Mouse (Mus musculus) hindbrain, postnatal 0 days (tissue): ENCODE results near the gene Zbtb4. TPM values are rescaled to one million over a fixed set of nuclear protein-coding genes. Genes with fewer than 3 reads are reported as not detected.

Source experiments
- ATAC-seq: fragments of 200-750 bp; cut with Nextera tagmentation; 2 replicates; pipeline ENCODE4 v1.8.0; 2017; ENCODE audit warnings: mild to moderate bottlenecking, moderate TSS enrichment, moderate library complexity
- DNase-seq: peaks from one replicate; pipeline ENCODE4 v3.0.0-alpha.2; 2015; ENCODE audit warnings: low spot score
- H3K27ac ChIP-seq: fragments of 300-500 bp; sonication (generic); 2 replicates; pipeline ENCODE4 v1.5.1; 2014; ENCODE audit warnings: mild to moderate bottlenecking
- H3K27me3 ChIP-seq: fragments of 300-500 bp; sonication (generic); 2 replicates; pipeline ENCODE4 v1.6.1; 2014; ENCODE audit warnings: low read length, mixed read lengths; ENCODE audit not compliant: insufficient read depth
- H3K36me3 ChIP-seq: fragments of 300-500 bp; sonication (generic); 2 replicates; pipeline ENCODE4 v1.6.1; 2014; ENCODE audit warnings: low read length, mixed read lengths; ENCODE audit not compliant: insufficient read depth
- H3K4me1 ChIP-seq: fragments of 300-500 bp; sonication (generic); 2 replicates; pipeline ENCODE4 v1.6.1; 2014; ENCODE audit warnings: antibody characterized with exemption, low read length, mixed read lengths; ENCODE audit not compliant: insufficient read depth
- H3K4me2 ChIP-seq: fragments of 300-500 bp; sonication (generic); 2 replicates; pipeline ENCODE4 v1.6.1; 2014; ENCODE audit warnings: low read depth, mild to moderate bottlenecking, low read length, moderate library complexity, mixed read lengths
- H3K4me3 ChIP-seq: fragments of 300-500 bp; sonication (generic); 2 replicates; pipeline ENCODE4 v1.5.1; 2014; ENCODE audit warnings: low read length
- H3K9ac ChIP-seq: fragments of 300-500 bp; sonication (generic); replicated peaks from 2 replicates; pipeline ENCODE4 v1.6.1; 2014; ENCODE audit warnings: mild to moderate bottlenecking, low read length, moderate library complexity, mixed read lengths
- H3K9me3 ChIP-seq: fragments of 300-500 bp; sonication (generic); 2 replicates; pipeline ENCODE4 v1.6.1; 2016; ENCODE audit warnings: low read length, mixed read lengths
- CTCF ChIP-seq: IDR thresholded peaks from 2 replicates; pipeline ENCODE4 v1.5.1; 2016; ENCODE audit warnings: antibody characterized with exemption, control low read depth, low read depth
- WGBS: fragments of 180-500 bp; shearing (Covaris S2); extraction: QIAGEN DNeasy Blood & Tissue Kit; methylation state at CpG from one replicate; pipeline ENCODE4 v1.1.7; 2014; 5-methylcytosine and 5-hydroxymethylcytosine counted together
- polyA plus RNA-seq: library from polyadenylated mRNA; unstranded; fragments of >200 nt; fragmentation: Nextera tagmentation; extraction: Ambion mirVana; gene quantifications from 2 replicates; pipeline ENCODE4 v1.2.1, GENCODE M21; 2015
- total RNA-seq: library from RNA; depleted of rRNA; stranded (reverse); fragments of >200 nt; gene quantifications from 2 replicates; pipeline ENCODE4 v1.2.3, GENCODE M21; 2014; rRNA removed

The Zbtb4 gene
- total and polyA plus RNA-seq, 2 experiments from 2014 or later: 4.6 to 39.9 TPM

DNA sequence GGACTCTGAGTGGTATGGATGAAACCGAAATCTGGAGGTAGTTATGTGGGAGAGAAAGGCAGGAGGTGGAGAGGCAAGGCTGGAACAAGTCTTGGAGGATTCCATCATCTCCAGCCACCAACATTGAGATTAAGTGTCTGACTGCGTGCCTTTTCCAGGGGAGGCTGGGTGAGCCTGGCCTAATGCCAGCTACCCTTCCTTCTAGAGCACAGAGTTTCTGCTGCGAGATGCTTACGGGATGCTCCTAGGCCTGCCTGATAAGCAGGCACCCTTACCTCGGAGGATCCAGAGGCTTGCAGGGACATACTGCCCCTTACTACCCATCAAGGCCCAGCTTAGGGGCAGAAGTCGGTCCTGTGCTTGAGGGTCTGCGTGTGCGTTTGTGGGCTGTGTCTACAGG is 67.8 kb downstream of the Zbtb4 start:
- 55% methylated on average over 8 of the region's 8 CpGs for WGBS
- H3K9ac ChIP-seq: peak overlapping the region; percentile 79; the same call in 1 of the 2 replicates
- peak overlapping the region; percentile 72 for H3K4me3 ChIP-seq
- no peaks in the 10 kb centered on the region for H3K27me3 ChIP-seq
- peaks cover 11% of the 10 kb centered on the region for H3K4me1 ChIP-seq
- DNase-seq (no peak), ATAC-seq (no peak)
- no peaks in the 10 kb centered on the region for H3K9me3 ChIP-seq
- H3K4me2 ChIP-seq: peak overlapping the region; percentile 86
- H3K36me3 ChIP-seq: peaks cover 10% of the 10 kb centered on the region
- no peak overlapping the region for H3K27ac ChIP-seq
- TF ChIP-seq CTCF: no peak

Other genes starting within 250 kb of the Zbtb4 start
Only the 30 nearest of the 44 such genes appear.
- 0.40 TPM in 1 of 2 replicates, not detected in the other for gene Shbg, start 148.0 kb upstream of the Zbtb4 start, total RNA-seq
- gene Shbg, start 148.0 kb upstream of the Zbtb4 start, polyA plus RNA-seq: not detected in 2 replicates
- gene Sat2, start 143.9 kb upstream of the Zbtb4 start, total RNA-seq: 8.6 and 10.9 TPM in 2 replicates
- gene Sat2, start 143.9 kb upstream of the Zbtb4 start, polyA plus RNA-seq: 35.4 and 41.4 TPM in 2 replicates
- gene Fxr2, start 132.9 kb upstream of the Zbtb4 start, total RNA-seq: 68.5 and 79.6 TPM in 2 replicates
- 23.3 and 28.8 TPM in 2 replicates for gene Fxr2, start 132.9 kb upstream of the Zbtb4 start, polyA plus RNA-seq
- gene Sox15, start 110.6 kb upstream of the Zbtb4 start, total RNA-seq: not detected in 2 replicates
- 0.35 and 0.40 TPM in 2 replicates for gene Sox15, start 110.6 kb upstream of the Zbtb4 start, polyA plus RNA-seq
- 141 and 256 TPM in 2 replicates for gene Mpdu1, start 103.3 kb upstream of the Zbtb4 start, total RNA-seq
- gene Mpdu1, start 103.3 kb upstream of the Zbtb4 start, polyA plus RNA-seq: 122 and 124 TPM in 2 replicates
- 6.0 and 7.5 TPM in 2 replicates for gene Cd68, start 99.8 kb upstream of the Zbtb4 start, total RNA-seq
- gene Cd68, start 99.8 kb upstream of the Zbtb4 start, polyA plus RNA-seq: 10.5 and 12.0 TPM in 2 replicates
- 696 and 745 TPM in 2 replicates for gene Eif4a1, start 93.5 kb upstream of the Zbtb4 start, total RNA-seq
- 427 and 463 TPM in 2 replicates for gene Eif4a1, start 93.5 kb upstream of the Zbtb4 start, polyA plus RNA-seq
- 68.6 and 90.4 TPM in 2 replicates for gene Senp3, start 83.8 kb upstream of the Zbtb4 start, total RNA-seq
- 69.2 and 69.3 TPM in 2 replicates for gene Senp3, start 83.8 kb upstream of the Zbtb4 start, polyA plus RNA-seq
- 0.14 and 1.8 TPM in 2 replicates for gene Tnfsf13, start 80.1 kb upstream of the Zbtb4 start, total RNA-seq
- gene Tnfsf13, start 80.1 kb upstream of the Zbtb4 start, polyA plus RNA-seq: 0.76 and 0.98 TPM in 2 replicates
- gene Tnfsf12, start 70.1 kb upstream of the Zbtb4 start, total RNA-seq: 3.1 and 7.1 TPM in 2 replicates
- gene Tnfsf12, start 70.1 kb upstream of the Zbtb4 start, polyA plus RNA-seq: 5.0 and 6.0 TPM in 2 replicates
- gene Tnfsfm13, start 69.8 kb upstream of the Zbtb4 start, total RNA-seq: 0.94 and 4.6 TPM in 2 replicates
- 2.0 and 2.8 TPM in 2 replicates for gene Tnfsfm13, start 69.8 kb upstream of the Zbtb4 start, polyA plus RNA-seq
- gene Polr2a, start 7.3 kb upstream of the Zbtb4 start, total RNA-seq: 18.3 and 18.8 TPM in 2 replicates
- gene Polr2a, start 7.3 kb upstream of the Zbtb4 start, polyA plus RNA-seq: 9.1 and 10.5 TPM in 2 replicates
- gene Slc35g3, start 3.9 kb upstream of the Zbtb4 start, total RNA-seq: 0.72 TPM in 1 of 2 replicates, not detected in the other
- gene Slc35g3, start 3.9 kb upstream of the Zbtb4 start, polyA plus RNA-seq: 0.11 and 0.15 TPM in 2 replicates
- 1.5 TPM in 1 of 2 replicates, not detected in the other for gene Chrnb1, start 30.0 kb downstream of the Zbtb4 start, total RNA-seq
- 0.85 and 1.5 TPM in 2 replicates for gene Chrnb1, start 30.0 kb downstream of the Zbtb4 start, polyA plus RNA-seq
- gene Fgf11, start 35.9 kb downstream of the Zbtb4 start, total RNA-seq: 19.1 and 19.2 TPM in 2 replicates
- gene Fgf11, start 35.9 kb downstream of the Zbtb4 start, polyA plus RNA-seq: 3.8 and 4.4 TPM in 2 replicates
- 0.16 and 0.72 TPM in 2 replicates for gene Tmem102, start 39.7 kb downstream of the Zbtb4 start, total RNA-seq
- 1.1 and 1.5 TPM in 2 replicates for gene Tmem102, start 39.7 kb downstream of the Zbtb4 start, polyA plus RNA-seq
- gene Gm39566, start 49.4 kb downstream of the Zbtb4 start, total RNA-seq: not detected in 2 replicates
- not detected in 2 replicates for gene Gm39566, start 49.4 kb downstream of the Zbtb4 start, polyA plus RNA-seq
- gene Spem2, start 52.6 kb downstream of the Zbtb4 start, total RNA-seq: not detected in 2 replicates
- gene Spem2, start 52.6 kb downstream of the Zbtb4 start, polyA plus RNA-seq: not detected in 2 replicates
- gene Spem1, start 56.3 kb downstream of the Zbtb4 start, total RNA-seq: not detected in 2 replicates
- gene Spem1, start 56.3 kb downstream of the Zbtb4 start, polyA plus RNA-seq: 0.28 and 0.40 TPM in 2 replicates
- gene Nlgn2, start 71.9 kb downstream of the Zbtb4 start, total RNA-seq: 126 and 130 TPM in 2 replicates
- 20.8 and 22.3 TPM in 2 replicates for gene Nlgn2, start 71.9 kb downstream of the Zbtb4 start, polyA plus RNA-seq
- 119 and 153 TPM in 2 replicates for gene Tmem256, start 72.6 kb downstream of the Zbtb4 start, total RNA-seq
- gene Tmem256, start 72.6 kb downstream of the Zbtb4 start, polyA plus RNA-seq: 435 and 439 TPM in 2 replicates
- 24.7 and 26.3 TPM in 2 replicates for gene Plscr3, start 80.5 kb downstream of the Zbtb4 start, total RNA-seq
- gene Plscr3, start 80.5 kb downstream of the Zbtb4 start, polyA plus RNA-seq: 32.2 and 33.4 TPM in 2 replicates
- not detected in 2 replicates for gene Tnk1, start 92.8 kb downstream of the Zbtb4 start, total RNA-seq
- 0.15 TPM in 1 of 2 replicates, not detected in the other for gene Tnk1, start 92.8 kb downstream of the Zbtb4 start, polyA plus RNA-seq
- not detected in 2 replicates for gene Tmem95, start 112.1 kb downstream of the Zbtb4 start, total RNA-seq
- not detected in 2 replicates for gene Tmem95, start 112.1 kb downstream of the Zbtb4 start, polyA plus RNA-seq
- gene Kctd11, start 115.5 kb downstream of the Zbtb4 start, total RNA-seq: 1.7 and 2.0 TPM in 2 replicates
- gene Kctd11, start 115.5 kb downstream of the Zbtb4 start, polyA plus RNA-seq: 1.3 and 1.7 TPM in 2 replicates
- 1.5 TPM in 1 of 2 replicates, not detected in the other for gene Acap1, start 129.6 kb downstream of the Zbtb4 start, total RNA-seq
- gene Acap1, start 129.6 kb downstream of the Zbtb4 start, polyA plus RNA-seq: 0.20 and 0.21 TPM in 2 replicates
- gene 2810408A11Rik, start 135.1 kb downstream of the Zbtb4 start, total RNA-seq: 2.9 and 9.7 TPM in 2 replicates
- 6.5 and 8.1 TPM in 2 replicates for gene 2810408A11Rik, start 135.1 kb downstream of the Zbtb4 start, polyA plus RNA-seq
- gene Neurl4, start 135.2 kb downstream of the Zbtb4 start, total RNA-seq: 95.1 and 118 TPM in 2 replicates
- 11.9 and 13.1 TPM in 2 replicates for gene Neurl4, start 135.2 kb downstream of the Zbtb4 start, polyA plus RNA-seq
- 48.1 and 67.6 TPM in 2 replicates for gene Gps2, start 148.0 kb downstream of the Zbtb4 start, total RNA-seq
- gene Gps2, start 148.0 kb downstream of the Zbtb4 start, polyA plus RNA-seq: 60.8 and 65.9 TPM in 2 replicates
- 491 and 500 TPM in 2 replicates for gene Eif5a, start 156.0 kb downstream of the Zbtb4 start, total RNA-seq
- gene Eif5a, start 156.0 kb downstream of the Zbtb4 start, polyA plus RNA-seq: 1,157 and 1,160 TPM in 2 replicates